Mouse (Mus musculus): ENCODE measurements at regions not wholly inside any gene's neighbourhood (a gene's known extent, or its start where the extent isn't known, plus 50 kb on each side); places are given as distances from the start of the nearest gene placed in this dataset.

GRCm38 (mm10) chr2:131686748-131687147, 124.7 kb upstream of the Adra1d start:
- TF ChIP-seq CTCF (IDR thresholded peaks at IDR 0.05; ENCODE audit: low read depth) (no peak), EP300 (IDR thresholded peaks at IDR 0.05; ENCODE audit: low read depth) (no peak)
